Mouse (Mus musculus): ENCODE data around the gene Tiprl. TPM values are rescaled to one million over a fixed set of nuclear protein-coding genes. Genes with fewer than 3 reads are reported as not detected.

Gene Tiprl
- polyA plus RNA-seq (2012; rRNA removed) = 67.7 and 77.6 TPM in 2 replicates

GRCm38 (mm10) chr1:165236321-165237298, at the start of gene Tiprl:
TSS of gene Tiprl (minus strand) at chr1:165236996.

DNA sequence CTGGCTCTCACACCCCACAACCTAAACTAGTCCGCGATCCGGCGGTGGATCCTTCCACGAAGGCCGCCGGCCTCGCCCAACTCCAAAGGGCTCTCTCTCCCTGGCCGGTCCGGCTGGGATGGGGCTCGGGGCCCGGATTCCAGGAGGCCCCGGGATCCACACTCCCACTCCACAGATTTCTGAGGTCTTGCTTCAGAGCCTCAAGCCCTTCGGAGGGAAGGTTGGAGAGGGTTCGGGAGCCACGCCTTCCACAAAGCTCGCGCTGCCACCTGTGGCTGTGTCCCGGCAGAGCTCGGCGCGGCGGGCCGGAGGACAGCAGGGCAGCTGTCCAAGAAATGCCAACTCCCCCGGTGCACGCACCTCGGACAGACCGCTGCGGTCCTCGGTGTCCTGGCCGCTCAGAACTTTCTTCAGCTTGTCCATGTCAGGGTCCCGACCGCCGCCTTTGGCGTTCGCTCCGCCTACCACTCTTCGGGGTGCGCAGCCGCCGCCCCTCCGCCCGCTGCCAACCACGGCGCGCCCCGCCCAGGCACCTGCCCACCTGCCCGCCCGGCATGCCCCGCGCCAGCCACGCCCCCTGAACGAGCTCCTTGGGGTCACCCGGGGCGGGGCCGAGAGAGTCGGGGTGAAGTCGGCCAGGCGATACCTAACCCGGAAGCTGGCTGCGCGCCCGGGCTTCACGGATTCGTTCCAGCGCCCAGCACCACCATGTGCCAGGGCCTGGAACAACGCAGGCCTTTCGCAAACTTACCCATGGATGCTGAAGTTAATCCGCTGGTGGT, 42.7 kb downstream of the Tiprl start, which contains the start of gene Sft2d2:
Gene Sft2d2, minus strand, starts transcription at position 559 of the 782 bp plus-strand sequence.

Other genes with a start within 250 kb of the Tiprl start
- 0.14 and 0.46 TPM in 2 replicates for gene Tbx19, start 76.2 kb downstream of the Tiprl start, polyA plus RNA-seq (2012; rRNA removed)
- 7.4 and 9.0 TPM in 2 replicates for gene Sft2d2, start 42.6 kb downstream of the Tiprl start, polyA plus RNA-seq (2012; rRNA removed)
- 25.0 and 28.8 TPM in 2 replicates for gene Gpr161, start 58.8 kb upstream of the Tiprl start, polyA plus RNA-seq (2012; rRNA removed)
- gene Dcaf6, start 223.5 kb upstream of the Tiprl start, polyA plus RNA-seq (2012; rRNA removed) = 30.4 and 34.3 TPM in 2 replicates
- gene Mpc2, start 223.6 kb upstream of the Tiprl start, polyA plus RNA-seq (2012; rRNA removed) = 77.2 and 79.4 TPM in 2 replicates
- gene Adcy10, start 248.2 kb upstream of the Tiprl start, polyA plus RNA-seq (2012; rRNA removed) = 0.04 and 0.08 TPM in 2 replicates